Mouse (Mus musculus): ENCODE results near the gene Fos.

DNA sequence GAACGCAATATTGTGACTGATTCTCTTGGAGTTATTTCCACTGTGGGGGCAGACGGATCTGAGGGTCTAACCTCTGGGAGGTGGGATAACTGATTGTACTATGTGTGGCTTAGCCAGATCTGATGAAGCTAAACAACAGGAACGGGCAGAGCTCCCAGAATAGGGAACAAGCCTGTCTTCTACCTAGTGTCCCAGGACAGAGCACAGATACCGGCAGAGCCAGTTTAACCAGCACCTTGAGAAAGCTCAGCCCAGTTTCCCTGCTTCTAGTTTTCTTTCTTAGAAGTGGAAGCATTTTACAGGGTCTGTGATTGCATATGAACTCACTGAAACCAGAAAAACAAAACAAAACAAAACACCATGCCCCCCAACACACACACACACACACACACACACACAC lies 13.9 kb upstream of the Fos start:
- TF ChIP-seq POLR2A (IDR thresholded peaks at IDR 0.05; ENCODE audit: extremely low read depth, insufficient read depth, low read length) = no peak
- no peak for TF ChIP-seq CTCF (IDR thresholded peaks at IDR 0.05; ENCODE audit: low read depth, low read length)
